Mouse (Mus musculus) forebrain, embryonic 12.5 days (tissue): ENCODE data around the gene Fcgr3. TPM values are rescaled to one million over a fixed set of nuclear protein-coding genes. Genes with fewer than 3 reads are reported as not detected.
"Not testable (repeated sequence)": the region's sequence is repeated elsewhere in the genome, so short reads cannot be mapped to it uniquely, and the experiment has no call there.

ENCODE experiments used
- ATAC-seq: fragments of 200-750 bp; cut with Nextera tagmentation; 2 replicates; pipeline ENCODE4 v1.8.0; 2017; ENCODE audit warnings: moderate TSS enrichment; ENCODE audit not compliant: low FRiP score
- H3K27ac ChIP-seq: fragments of 300-500 bp; sonication (generic); 2 replicates; pipeline ENCODE4 v1.5.1; 2016; ENCODE audit warnings: mild to moderate bottlenecking
- H3K27me3 ChIP-seq: fragments of 300-500 bp; sonication (generic); 2 replicates; pipeline ENCODE4 v1.6.1; 2016; ENCODE audit warnings: mild to moderate bottlenecking
- H3K36me3 ChIP-seq: fragments of 300-500 bp; sonication (generic); replicated peaks from 2 replicates; pipeline ENCODE4 v1.6.1; 2016; ENCODE audit warnings: mild to moderate bottlenecking
- H3K4me1 ChIP-seq: fragments of 300-500 bp; sonication (generic); 2 replicates; pipeline ENCODE4 v1.6.1; 2016
- H3K4me2 ChIP-seq: fragments of 300-500 bp; sonication (generic); 2 replicates; pipeline ENCODE4 v1.6.1; 2016; ENCODE audit warnings: mild to moderate bottlenecking, moderate library complexity
- H3K4me3 ChIP-seq: fragments of 300-500 bp; sonication (generic); replicated peaks from 2 replicates; pipeline ENCODE4 v1.5.1; 2016; ENCODE audit warnings: mild to moderate bottlenecking
- H3K9ac ChIP-seq: fragments of 300-500 bp; sonication (generic); 2 replicates; pipeline ENCODE4 v1.6.1; 2016; ENCODE audit warnings: mild to moderate bottlenecking
- H3K9me3 ChIP-seq: fragments of 300-500 bp; sonication (generic); 2 replicates; pipeline ENCODE4 v1.6.1; 2016
- WGBS: fragments of 180-500 bp; shearing (Covaris S2); methylation state at CpG from one replicate; pipeline ENCODE4 v1.1.7; 2016; 5-methylcytosine and 5-hydroxymethylcytosine counted together
- polyA plus RNA-seq: library from polyadenylated mRNA; unstranded; fragments of >200 nt; fragmentation: Nextera tagmentation; extraction: Ambion mirVana; gene quantifications from 2 replicates; pipeline ENCODE4 v1.2.1, GENCODE M21; 2016

Fcgr3 gene
- polyA plus RNA-seq, 1 experiment from 2014 or later, result 4.8 TPM

DNA sequence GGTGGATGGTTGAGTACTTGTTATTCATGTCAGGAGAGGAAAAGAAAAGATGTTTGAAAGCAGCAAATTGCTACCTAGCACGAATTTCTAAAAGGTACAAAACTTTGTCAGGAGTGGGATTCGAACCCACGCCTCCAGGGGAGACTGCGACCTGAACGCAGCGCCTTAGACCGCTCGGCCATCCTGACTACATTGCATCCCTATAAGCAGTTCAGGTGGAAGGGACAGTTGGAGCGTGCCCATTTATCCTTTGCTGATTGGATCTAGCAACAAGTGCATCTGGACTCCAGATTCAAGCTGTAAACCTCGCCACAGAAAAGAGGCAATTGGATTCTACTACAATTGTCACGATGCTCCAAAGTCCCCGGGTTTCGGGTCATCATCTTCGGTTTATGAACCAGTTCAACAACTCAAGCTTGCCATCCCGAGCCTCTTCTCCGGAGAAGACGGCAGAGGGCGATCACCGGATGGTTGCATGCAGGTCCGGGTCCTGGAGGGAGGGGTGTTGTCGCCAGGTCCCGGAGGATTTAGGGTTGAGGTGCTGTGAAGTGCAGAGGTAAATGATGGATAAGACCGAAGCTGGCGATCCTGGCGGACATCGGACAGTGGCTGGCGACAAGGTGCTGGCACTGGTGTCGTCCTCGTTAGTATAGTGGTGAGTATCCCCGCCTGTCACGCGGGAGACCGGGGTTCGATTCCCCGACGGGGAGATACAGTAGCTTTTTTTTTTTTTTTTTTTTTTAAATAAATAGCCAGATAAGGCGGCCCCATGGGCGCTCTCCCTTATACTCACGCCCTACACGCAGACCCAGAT, 37.2 kb upstream of the Fcgr3 start:
- WGBS, result under 1% methylated on average over 40 of the region's 40 CpGs
- no peaks in the 10 kb centered on the region for H3K36me3 ChIP-seq
- peak; percentile 88 for ATAC-seq
- peaks cover 6% of the 10 kb centered on the region for H3K4me1 ChIP-seq
- H3K27me3 ChIP-seq, result peaks cover 8% of the 10 kb centered on the region
- H3K4me3 ChIP-seq, result peak overlapping the region; percentile 67
- peak overlapping the region; percentile 75; the same call in 1 of the 2 replicates for H3K27ac ChIP-seq
- peak overlapping the region; percentile 60 for H3K4me2 ChIP-seq
- H3K9ac ChIP-seq, result peak overlapping the region; percentile 61
- no peaks in the 10 kb centered on the region for H3K9me3 ChIP-seq

DNA sequence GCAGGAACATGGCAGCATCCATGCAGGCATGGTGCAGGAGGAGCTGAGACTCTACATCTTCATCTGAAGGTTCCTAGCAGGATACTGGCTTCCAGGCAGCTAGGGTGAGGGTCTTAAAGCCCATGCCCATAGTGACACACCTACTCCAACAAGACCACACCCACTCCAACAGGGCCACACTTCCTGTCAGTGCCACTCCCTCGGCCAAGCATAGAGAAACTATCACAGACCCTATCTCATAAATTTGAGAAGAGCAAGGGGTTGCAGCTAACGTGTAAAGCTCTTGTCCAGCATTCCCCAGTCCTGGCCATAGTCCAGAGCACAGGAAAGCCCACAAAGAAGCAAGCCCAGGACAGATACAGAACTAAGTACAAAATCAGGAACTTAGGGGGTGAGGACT, 36.3 kb upstream of the Fcgr3 start:
- Histone ChIP-seq H3K27ac (no peak overlapping the region), H3K4me3 (no peak overlapping the region), H3K4me2 (peak overlapping the region; percentile 60), H3K9ac (no peak overlapping the region), H3K4me1 (peaks cover 12% of the 10 kb centered on the region), H3K27me3 (peaks cover 5% of the 10 kb centered on the region), H3K36me3 (no peaks in the 10 kb centered on the region), H3K9me3 (no peaks in the 10 kb centered on the region)
- ATAC-seq, result no peak
- WGBS, result 52% methylated on average over 2 of the region's 2 CpGs

DNA sequence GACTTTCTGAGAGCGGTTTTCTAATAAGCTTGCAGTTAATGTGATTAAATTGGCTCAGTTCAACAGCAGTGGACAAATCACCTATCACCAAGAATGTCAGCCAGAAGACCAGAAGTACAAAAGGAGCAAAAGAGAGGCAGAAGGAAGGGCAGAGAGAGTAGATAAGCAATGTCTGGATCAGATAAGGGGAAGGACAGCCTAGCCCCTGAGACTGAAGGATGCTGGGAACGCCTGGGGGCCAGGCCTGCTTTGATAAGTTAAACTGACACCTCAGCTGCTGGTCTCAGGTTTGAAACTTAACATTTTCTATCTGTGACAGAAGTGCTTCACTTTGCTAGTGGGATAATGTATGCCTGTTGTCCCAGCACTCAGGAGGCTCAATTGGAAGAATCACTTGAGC, 32.9 kb upstream of the Fcgr3 start:
- no peaks in the 10 kb centered on the region for H3K9me3 ChIP-seq
- no peak overlapping the region for H3K4me3 ChIP-seq
- H3K27ac ChIP-seq, result no peak overlapping the region
- no peaks in the 10 kb centered on the region for H3K36me3 ChIP-seq
- H3K4me1 ChIP-seq, result peaks cover 6% of the 10 kb centered on the region
- ATAC-seq, result no peak
- H3K27me3 ChIP-seq, result peaks cover 7% of the 10 kb centered on the region
- H3K9ac ChIP-seq, result no peak overlapping the region
- no peak overlapping the region for H3K4me2 ChIP-seq
- WGBS, result 51% methylated on average over 2 of the region's 2 CpGs

DNA sequence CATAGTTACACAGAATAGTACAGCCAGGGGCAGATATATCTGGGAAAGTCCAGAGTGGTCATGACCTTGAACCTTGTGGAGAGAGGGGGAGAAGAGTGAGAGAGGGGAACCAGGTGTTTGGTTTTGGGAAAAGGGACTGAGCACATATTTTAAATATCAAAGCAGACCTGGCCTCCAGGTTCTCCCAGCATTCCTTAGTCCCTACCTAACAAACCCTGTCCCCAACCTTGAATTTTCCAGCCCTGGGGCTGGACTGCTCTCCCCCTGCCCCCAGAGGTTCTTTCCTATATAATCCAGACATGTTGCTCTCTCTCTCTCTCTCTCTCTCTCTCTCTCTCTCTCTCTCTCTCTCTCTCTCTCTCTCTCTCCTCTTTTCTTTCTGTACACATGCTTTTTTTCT, 32.4 kb upstream of the Fcgr3 start:
- Histone ChIP-seq H3K27me3 (peaks cover 8% of the 10 kb centered on the region), H3K9ac (no peak overlapping the region), H3K4me1 (peaks cover 6% of the 10 kb centered on the region), H3K4me3 (no peak overlapping the region), H3K9me3 (no peaks in the 10 kb centered on the region), H3K27ac (no peak overlapping the region), H3K36me3 (no peaks in the 10 kb centered on the region), H3K4me2 (no peak overlapping the region)
- ATAC-seq, result no peak

DNA sequence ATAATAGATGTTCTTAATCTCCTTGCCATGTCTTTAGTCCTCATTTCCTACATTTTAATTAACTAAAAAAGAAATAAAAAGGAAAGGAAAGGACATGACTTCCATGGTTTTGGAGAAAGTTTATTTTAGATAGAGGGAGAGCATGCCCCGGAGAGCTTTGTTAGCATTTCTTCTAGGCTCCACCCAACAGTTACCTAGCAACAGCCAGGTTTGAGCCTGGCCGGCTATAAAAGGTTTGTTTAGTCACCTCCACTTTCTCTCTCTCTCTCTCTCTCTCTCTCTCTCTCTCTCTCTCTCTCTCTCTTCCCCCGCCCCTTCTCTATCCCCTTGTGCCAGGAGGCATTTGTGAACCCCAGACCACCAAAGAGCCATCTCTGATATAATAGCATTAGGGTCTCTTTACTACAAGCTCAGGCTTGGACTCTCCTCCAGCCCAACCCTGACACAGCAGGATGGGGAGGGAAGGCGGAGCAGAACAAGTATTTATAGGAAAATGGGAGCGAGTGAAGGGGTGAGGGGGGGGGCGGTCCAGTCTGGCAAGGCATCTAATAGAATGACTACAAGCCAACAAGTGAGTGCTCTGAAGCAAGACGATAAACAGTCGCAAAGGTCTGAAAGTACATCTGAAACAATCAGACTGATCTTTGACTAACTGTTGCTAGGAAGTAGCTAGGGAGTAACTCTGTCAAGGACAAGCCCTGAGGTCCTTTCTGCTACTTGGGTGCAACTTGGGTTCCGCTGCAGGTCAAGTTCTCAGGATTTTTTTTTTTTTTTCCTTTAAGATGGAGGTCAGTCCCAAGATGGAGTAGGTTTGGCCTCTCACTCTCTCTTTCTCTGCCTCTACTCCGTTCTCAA, 31.6 kb upstream of the Fcgr3 start:
- Histone ChIP-seq H3K27me3 (peaks cover 8% of the 10 kb centered on the region), H3K9ac (no peak overlapping the region), H3K9me3 (no peaks in the 10 kb centered on the region), H3K27ac (no peak overlapping the region), H3K4me1 (peaks cover 6% of the 10 kb centered on the region), H3K4me2 (peak overlapping the region; percentile 33), H3K36me3 (no peaks in the 10 kb centered on the region), H3K4me3 (no peak overlapping the region)
- no peak for ATAC-seq
- WGBS, result 24% methylated on average over 9 of the region's 10 CpGs

DNA sequence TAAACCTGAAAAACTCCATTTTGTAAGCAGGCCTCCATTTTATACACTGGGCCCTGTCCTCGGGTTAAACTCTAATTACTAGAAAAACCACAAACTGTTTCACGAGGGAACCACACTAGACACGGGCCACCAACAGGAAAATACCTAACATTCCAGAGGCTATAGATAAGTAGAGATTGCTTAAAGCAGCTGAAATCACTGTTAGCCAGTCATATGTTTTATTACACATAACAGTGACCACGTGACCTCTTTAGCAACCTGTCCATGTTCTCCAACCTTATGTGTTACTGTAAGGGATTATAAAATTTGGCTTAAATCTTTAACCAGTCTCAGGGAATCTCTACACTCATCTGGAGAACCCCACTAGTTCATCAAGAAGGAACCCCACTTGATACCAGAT, 29.7 kb upstream of the Fcgr3 start:
- H3K9ac ChIP-seq, result no peak overlapping the region
- H3K27me3 ChIP-seq, result peaks cover 9% of the 10 kb centered on the region
- H3K4me3 ChIP-seq, result no peak overlapping the region
- peaks cover 6% of the 10 kb centered on the region for H3K4me1 ChIP-seq
- 86% methylated on average over 4 of the region's 4 CpGs for WGBS
- no peak overlapping the region for H3K4me2 ChIP-seq
- no peaks in the 10 kb centered on the region for H3K9me3 ChIP-seq
- no peak for ATAC-seq
- H3K27ac ChIP-seq, result no peak overlapping the region
- no peaks in the 10 kb centered on the region for H3K36me3 ChIP-seq

DNA sequence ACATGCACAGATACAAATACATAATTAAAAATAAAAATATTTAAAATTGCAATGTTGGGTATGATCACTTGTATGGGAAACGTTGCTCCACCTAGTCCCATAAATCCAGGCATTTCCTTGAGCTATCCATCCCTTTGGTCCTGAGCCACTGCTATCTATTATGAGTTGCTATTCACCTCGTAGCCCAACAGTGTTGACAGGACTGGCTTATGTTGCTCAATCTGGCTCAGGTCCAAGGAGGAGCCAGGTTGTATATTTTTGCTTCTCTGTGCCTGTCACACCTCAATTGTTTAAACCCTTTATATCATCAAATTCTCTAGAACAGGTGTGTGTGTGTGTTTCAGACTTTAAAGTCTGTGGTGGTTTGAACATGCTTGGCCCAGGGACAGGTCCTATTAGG, 26.0 kb upstream of the Fcgr3 start:
- Histone ChIP-seq H3K36me3 (no peaks in the 10 kb centered on the region), H3K4me1 (peaks cover 7% of the 10 kb centered on the region; the same call in 1 of the 2 replicates), H3K27me3 (peaks cover 19% of the 10 kb centered on the region), H3K4me3 (no peak overlapping the region), H3K27ac (no peak overlapping the region), H3K9me3 (no peaks in the 10 kb centered on the region), H3K9ac (no peak overlapping the region), H3K4me2 (no peak overlapping the region)
- 80% methylated on average over 2 of the region's 2 CpGs for WGBS
- ATAC-seq, result no peak

DNA sequence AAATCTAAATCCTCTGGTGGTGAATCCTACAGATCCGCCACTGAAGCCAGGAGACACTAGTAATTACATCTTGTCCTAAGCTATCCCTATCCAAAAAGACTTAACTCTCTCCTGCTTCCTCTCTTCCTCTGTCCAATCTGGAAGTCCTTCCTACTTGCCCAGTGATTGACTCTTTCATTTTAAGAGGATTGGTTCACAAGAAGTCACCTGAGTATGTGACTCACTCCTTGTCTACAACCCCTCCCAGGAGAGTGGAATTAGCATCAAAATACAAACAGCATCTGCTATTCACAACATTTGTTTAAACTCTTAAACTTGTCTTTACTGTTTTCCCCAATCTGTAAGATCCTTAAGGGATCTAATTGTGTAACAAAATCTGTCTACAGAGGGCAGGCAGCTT, 25.2 kb upstream of the Fcgr3 start:
- whole genome bisulfite sequencing, result 86% methylated on average over 1 of the region's 1 CpGs
- no peaks in the 10 kb centered on the region for H3K9me3 ChIP-seq
- H3K27ac ChIP-seq, result no peak overlapping the region
- H3K9ac ChIP-seq, result no peak overlapping the region
- no peaks in the 10 kb centered on the region for H3K36me3 ChIP-seq
- H3K4me1 ChIP-seq, result peaks cover 7% of the 10 kb centered on the region; the same call in 1 of the 2 replicates
- no peak for ATAC-seq
- peaks cover 22% of the 10 kb centered on the region for H3K27me3 ChIP-seq
- H3K4me3 ChIP-seq, result no peak overlapping the region
- no peak overlapping the region for H3K4me2 ChIP-seq

DNA sequence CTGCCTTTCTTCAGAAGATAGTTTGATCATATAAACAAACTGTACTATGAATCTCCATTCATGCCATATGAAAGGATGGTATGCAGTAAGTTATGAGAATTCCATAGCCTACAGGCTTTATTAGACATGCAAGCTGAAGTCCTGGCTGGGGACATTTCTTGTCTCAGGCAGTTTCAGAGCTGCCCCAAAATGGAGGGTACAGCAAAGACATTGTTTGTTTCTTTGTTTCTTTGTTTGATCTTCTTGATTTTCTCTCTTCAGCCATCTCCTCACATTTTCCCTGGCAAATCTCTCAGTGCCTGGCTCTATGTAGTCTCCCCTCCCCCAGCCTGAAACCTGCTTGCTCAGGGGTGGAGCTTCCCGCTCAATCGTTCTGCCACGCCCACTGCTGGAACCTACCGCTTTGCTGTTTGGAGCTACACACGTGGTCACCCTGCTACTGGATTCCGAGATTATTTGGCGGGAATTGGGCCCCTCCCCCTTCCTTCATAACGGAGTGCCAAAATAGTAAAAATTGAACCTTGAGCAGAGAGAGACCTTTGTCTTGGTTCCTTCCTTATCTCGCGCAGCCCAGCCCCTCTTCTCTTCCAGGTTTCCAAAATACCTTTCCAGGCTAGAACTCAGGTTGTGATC, 23.6 kb upstream of the Fcgr3 start:
- not testable (repeated sequence) for H3K27ac ChIP-seq, H3K9me3 ChIP-seq, H3K9ac ChIP-seq, H3K36me3 ChIP-seq, H3K4me1 ChIP-seq, ATAC-seq
- Histone ChIP-seq H3K4me3 (0 out of 2 replicates have a peak overlapping the region, but pooled peaks have one; percentile 11), H3K27me3 (peaks cover 22% of the 10 kb centered on the region), H3K4me2 (peak overlapping the region; percentile 40)
- 4% methylated on average over 10 of the region's 10 CpGs for WGBS

DNA sequence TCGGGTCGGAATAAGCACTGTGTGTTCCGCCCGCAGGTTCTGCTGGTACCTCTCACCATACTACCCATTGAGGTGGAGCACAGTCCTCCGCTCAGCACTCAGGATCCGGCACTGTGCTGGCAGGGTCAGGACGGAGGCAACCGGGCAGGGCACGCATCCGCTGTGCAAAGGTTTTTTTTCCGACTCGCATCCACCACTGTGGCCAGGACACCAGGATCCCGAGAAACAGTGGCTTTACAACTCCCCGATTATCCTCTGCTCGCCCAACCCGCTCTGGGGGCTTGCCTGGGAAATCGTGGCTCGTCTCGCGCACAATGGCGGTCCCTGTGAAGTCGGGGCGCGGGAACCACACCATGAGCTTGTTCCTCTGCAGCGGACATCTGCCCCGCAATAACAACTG, 21.0 kb upstream of the Fcgr3 start:
- H3K4me3 ChIP-seq, result peak overlapping the region; percentile 50
- H3K9me3 ChIP-seq, result no peaks in the 10 kb centered on the region
- ATAC-seq, result no peak
- peaks cover 7% of the 10 kb centered on the region; the same call in 1 of the 2 replicates for H3K4me1 ChIP-seq
- H3K9ac ChIP-seq, result peak overlapping the region; percentile 49
- H3K27ac ChIP-seq, result no peak overlapping the region
- peak overlapping the region; percentile 76 for H3K4me2 ChIP-seq
- under 1% methylated on average over 26 of the region's 26 CpGs for WGBS
- H3K27me3 ChIP-seq, result peaks cover 26% of the 10 kb centered on the region
- no peaks in the 10 kb centered on the region for H3K36me3 ChIP-seq

DNA sequence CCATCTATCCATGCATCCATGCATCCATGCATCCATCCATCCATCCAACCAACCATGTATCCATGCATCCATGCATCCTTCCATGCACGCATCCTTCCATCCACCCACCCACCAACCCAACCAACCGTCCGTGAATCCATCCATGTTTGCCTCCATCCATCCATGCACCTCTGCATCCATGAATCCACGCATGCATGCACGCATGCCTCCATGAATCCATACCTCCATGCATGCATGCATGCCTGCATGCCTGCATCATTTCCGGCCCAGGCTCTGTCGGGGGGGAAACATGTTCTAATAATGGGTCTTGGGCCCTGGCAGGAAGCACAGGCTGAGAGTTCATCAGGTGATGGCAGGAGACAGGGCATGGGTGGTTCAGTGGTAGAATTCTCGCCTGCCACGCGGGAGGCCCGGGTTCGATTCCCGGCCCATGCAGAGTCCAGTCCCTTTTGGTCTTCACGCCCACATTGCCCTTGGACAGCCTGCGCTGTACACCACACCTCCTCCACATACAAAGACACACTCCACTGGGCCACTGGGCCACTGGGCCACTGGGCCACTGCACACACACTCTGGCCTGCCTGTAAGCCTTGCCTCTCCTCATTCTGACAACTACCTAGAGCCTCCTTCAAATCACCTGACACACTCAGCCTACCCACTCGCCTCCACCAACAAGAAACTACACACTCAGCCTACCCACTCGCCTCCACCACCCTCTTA, 16.9 kb upstream of the Fcgr3 start:
- WGBS, result 31% methylated on average over 11 of the region's 17 CpGs
- H3K4me3 ChIP-seq, H3K27ac ChIP-seq, H3K4me1 ChIP-seq, H3K9ac ChIP-seq, H3K9me3 ChIP-seq, H3K36me3 ChIP-seq, H3K4me2 ChIP-seq: not testable (repeated sequence)
- H3K27me3 ChIP-seq, result peaks cover 36% of the 10 kb centered on the region
- peak; percentile 28 for ATAC-seq

DNA sequence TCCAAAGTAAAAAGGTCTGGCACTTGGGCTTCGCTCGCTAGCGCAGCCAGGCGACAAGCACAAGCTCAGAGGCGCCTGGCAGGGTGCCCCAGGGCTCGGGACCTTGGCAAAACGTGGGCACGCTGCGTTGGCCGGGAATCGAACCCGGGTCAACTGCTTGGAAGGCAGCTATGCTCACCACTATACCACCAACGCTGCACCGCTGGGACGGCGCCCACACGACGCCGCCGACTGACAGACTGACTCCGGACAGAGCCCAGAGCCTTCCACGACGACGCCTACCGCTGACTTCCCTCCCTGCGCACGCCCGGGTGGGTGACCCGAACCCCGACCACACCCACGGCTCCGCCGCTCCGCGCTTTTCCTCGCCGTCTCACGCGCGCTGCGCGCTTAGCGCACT, 15.1 kb upstream of the Fcgr3 start:
- not testable (repeated sequence) for H3K9me3 ChIP-seq, H3K9ac ChIP-seq, H3K4me3 ChIP-seq, H3K36me3 ChIP-seq, H3K4me1 ChIP-seq, H3K4me2 ChIP-seq, H3K27ac ChIP-seq
- peaks cover 32% of the 10 kb centered on the region for H3K27me3 ChIP-seq
- no CpG with 5 or more reads among the region's 43 CpGs for WGBS
- ATAC-seq, result peak; percentile 24
